Mouse (Mus musculus): ENCODE data around the gene Mical2. TPM values are rescaled to one million over a fixed set of nuclear protein-coding genes. Genes with fewer than 3 reads are reported as not detected.

The Mical2 gene
- polyA plus RNA-seq, 1 experiment from 2014 or later: 2.5 TPM

GRCm38 (mm10) chr7:112316239-112316638, 90.6 kb downstream of the Mical2 start:
- no peak overlapping the region for H3K9ac ChIP-seq (replicated peaks; ENCODE audit: low read length)
- no peaks in the 10 kb centered on the region for H3K9me3 ChIP-seq (replicated peaks; ENCODE audit: control insufficient read depth, low read length)
- no peak overlapping the region for H3K4me2 ChIP-seq (ENCODE audit: low read depth, low read length)
- no peak overlapping the region for H3K4me3 ChIP-seq (ENCODE audit: low read depth, low read length)
- no peak overlapping the region for H3K27ac ChIP-seq (replicated peaks; ENCODE audit: low read depth, low read length)
- DNase-seq (ENCODE audit: low spot score) (no peak), ATAC-seq (replicated peaks; ENCODE audit: insufficient number of reproducible peaks, low FRiP score, low TSS enrichment, low read depth) (no peak)
- no peaks in the 10 kb centered on the region for H3K36me3 ChIP-seq (replicated peaks; ENCODE audit: control insufficient read depth, insufficient read depth, low read depth, low read length)
- no peaks in the 10 kb centered on the region for H3K4me1 ChIP-seq (ENCODE audit: control insufficient read depth, insufficient read depth, low read length)
- 88% methylated on average over 1 of the region's 1 CpGs for WGBS
- no peaks in the 10 kb centered on the region for H3K27me3 ChIP-seq (ENCODE audit: control insufficient read depth, insufficient read depth, low read length)

- Histone ChIP-seq H3K9me3 (replicated peaks; ENCODE audit: control insufficient read depth, low read length) (no peaks in the 10 kb centered on the region), H3K27me3 (ENCODE audit: control insufficient read depth, insufficient read depth, low read length) (no peaks in the 10 kb centered on the region), H3K4me3 (ENCODE audit: low read depth, low read length) (no peak overlapping the region), H3K4me2 (ENCODE audit: low read depth, low read length) (no peak overlapping the region), H3K27ac (replicated peaks; ENCODE audit: low read depth, low read length) (no peak overlapping the region), H3K9ac (replicated peaks; ENCODE audit: low read length) (no peak overlapping the region), H3K4me1 (ENCODE audit: control insufficient read depth, insufficient read depth, low read length) (no peaks in the 10 kb centered on the region), H3K36me3 (replicated peaks; ENCODE audit: control insufficient read depth, insufficient read depth, low read depth, low read length) (no peaks in the 10 kb centered on the region)
- DNase-seq (ENCODE audit: low spot score): no peak
- WGBS: 78% methylated on average over 5 of the region's 5 CpGs
- ATAC-seq (replicated peaks; ENCODE audit: insufficient number of reproducible peaks, low FRiP score, low TSS enrichment, low read depth): no peak
Measured at GRCm38 (mm10) chr7:112317491-112317890, 91.8 kb downstream of the Mical2 start.

GRCm38 (mm10) chr7:112318306-112318705, 92.7 kb downstream of the Mical2 start:
- 92% methylated on average over 11 of the region's 11 CpGs for WGBS
- H3K27ac ChIP-seq (replicated peaks; ENCODE audit: low read depth, low read length): no peak overlapping the region
- no peak for DNase-seq (ENCODE audit: low spot score)

GRCm38 (mm10) chr7:112319419-112319818, 93.8 kb downstream of the Mical2 start:
- WGBS: 77% methylated on average over 4 of the region's 4 CpGs
- H3K4me1 ChIP-seq (ENCODE audit: control insufficient read depth, insufficient read depth, low read length): no peaks in the 10 kb centered on the region
- no peaks in the 10 kb centered on the region for H3K36me3 ChIP-seq (replicated peaks; ENCODE audit: control insufficient read depth, insufficient read depth, low read depth, low read length)
- ATAC-seq (replicated peaks; ENCODE audit: insufficient number of reproducible peaks, low FRiP score, low TSS enrichment, low read depth) (0 out of 2 replicates have a peak, but pooled peaks have one; percentile 67), DNase-seq (ENCODE audit: low spot score) (peak; percentile 11)
- H3K9ac ChIP-seq (replicated peaks; ENCODE audit: low read length): no peak overlapping the region
- H3K9me3 ChIP-seq (replicated peaks; ENCODE audit: control insufficient read depth, low read length): no peaks in the 10 kb centered on the region
- no peak overlapping the region for H3K4me2 ChIP-seq (ENCODE audit: low read depth, low read length)
- no peaks in the 10 kb centered on the region for H3K27me3 ChIP-seq (ENCODE audit: control insufficient read depth, insufficient read depth, low read length)
- no peak overlapping the region for H3K4me3 ChIP-seq (ENCODE audit: low read depth, low read length)
- no peak overlapping the region for H3K27ac ChIP-seq (replicated peaks; ENCODE audit: low read depth, low read length)

More at GRCm38 (mm10) chr7:112318306-112318705, 92.7 kb downstream of the Mical2 start:
- no peak overlapping the region for H3K4me3 ChIP-seq (ENCODE audit: low read depth, low read length)
- H3K36me3 ChIP-seq (replicated peaks; ENCODE audit: control insufficient read depth, insufficient read depth, low read depth, low read length): no peaks in the 10 kb centered on the region
- H3K9ac ChIP-seq (replicated peaks; ENCODE audit: low read length): no peak overlapping the region
- H3K4me1 ChIP-seq (ENCODE audit: control insufficient read depth, insufficient read depth, low read length): no peaks in the 10 kb centered on the region
- no peak overlapping the region for H3K4me2 ChIP-seq (ENCODE audit: low read depth, low read length)
- H3K27me3 ChIP-seq (ENCODE audit: control insufficient read depth, insufficient read depth, low read length): no peaks in the 10 kb centered on the region
- H3K9me3 ChIP-seq (replicated peaks; ENCODE audit: control insufficient read depth, low read length): no peaks in the 10 kb centered on the region
- no peak for ATAC-seq (replicated peaks; ENCODE audit: insufficient number of reproducible peaks, low FRiP score, low TSS enrichment, low read depth)

GRCm38 (mm10) chr7:112320052-112320730, 94.5 kb downstream of the Mical2 start:
- H3K4me3 ChIP-seq (ENCODE audit: low read depth, low read length): no peak overlapping the region
- no peaks in the 10 kb centered on the region for H3K9me3 ChIP-seq (replicated peaks; ENCODE audit: control insufficient read depth, low read length)
- 89% methylated on average over 3 of the region's 3 CpGs for WGBS
- ATAC-seq (replicated peaks; ENCODE audit: insufficient number of reproducible peaks, low FRiP score, low TSS enrichment, low read depth): no peak
- no peaks in the 10 kb centered on the region for H3K36me3 ChIP-seq (replicated peaks; ENCODE audit: control insufficient read depth, insufficient read depth, low read depth, low read length)
- H3K27me3 ChIP-seq (ENCODE audit: control insufficient read depth, insufficient read depth, low read length): no peaks in the 10 kb centered on the region
- no peak for DNase-seq (ENCODE audit: low spot score)
- H3K9ac ChIP-seq (replicated peaks; ENCODE audit: low read length): no peak overlapping the region
- H3K4me2 ChIP-seq (ENCODE audit: low read depth, low read length): no peak overlapping the region
- no peaks in the 10 kb centered on the region for H3K4me1 ChIP-seq (ENCODE audit: control insufficient read depth, insufficient read depth, low read length)
- H3K27ac ChIP-seq (replicated peaks; ENCODE audit: low read depth, low read length): 0 out of 2 replicates have a peak overlapping the region, but pooled peaks have one; percentile 8

- H3K36me3 ChIP-seq (replicated peaks; ENCODE audit: control insufficient read depth, insufficient read depth, low read depth, low read length): no peaks in the 10 kb centered on the region
- no peak overlapping the region for H3K4me3 ChIP-seq (ENCODE audit: low read depth, low read length)
- ATAC-seq (replicated peaks; ENCODE audit: insufficient number of reproducible peaks, low FRiP score, low TSS enrichment, low read depth) (no peak), DNase-seq (ENCODE audit: low spot score) (no peak)
- no peak overlapping the region for H3K27ac ChIP-seq (replicated peaks; ENCODE audit: low read depth, low read length)
- no peak overlapping the region for H3K9ac ChIP-seq (replicated peaks; ENCODE audit: low read length)
- no peaks in the 10 kb centered on the region for H3K9me3 ChIP-seq (replicated peaks; ENCODE audit: control insufficient read depth, low read length)
- WGBS: 86% methylated on average over 9 of the region's 9 CpGs
- no peaks in the 10 kb centered on the region for H3K4me1 ChIP-seq (ENCODE audit: control insufficient read depth, insufficient read depth, low read length)
- H3K4me2 ChIP-seq (ENCODE audit: low read depth, low read length): no peak overlapping the region
- H3K27me3 ChIP-seq (ENCODE audit: control insufficient read depth, insufficient read depth, low read length): no peaks in the 10 kb centered on the region
Measured at GRCm38 (mm10) chr7:112321798-112322794, 96.4 kb downstream of the Mical2 start.

GRCm38 (mm10) chr7:112324577-112324976, 98.9 kb downstream of the Mical2 start:
- Histone ChIP-seq H3K27me3 (ENCODE audit: control insufficient read depth, insufficient read depth, low read length) (no peaks in the 10 kb centered on the region), H3K36me3 (replicated peaks; ENCODE audit: control insufficient read depth, insufficient read depth, low read depth, low read length) (no peaks in the 10 kb centered on the region; the same call in 1 of the 2 replicates), H3K4me2 (ENCODE audit: low read depth, low read length) (no peak overlapping the region), H3K9me3 (replicated peaks; ENCODE audit: control insufficient read depth, low read length) (no peaks in the 10 kb centered on the region), H3K4me3 (ENCODE audit: low read depth, low read length) (no peak overlapping the region), H3K4me1 (ENCODE audit: control insufficient read depth, insufficient read depth, low read length) (no peaks in the 10 kb centered on the region), H3K27ac (replicated peaks; ENCODE audit: low read depth, low read length) (no peak overlapping the region), H3K9ac (replicated peaks; ENCODE audit: low read length) (no peak overlapping the region)
- DNase-seq (ENCODE audit: low spot score) (no peak), ATAC-seq (replicated peaks; ENCODE audit: insufficient number of reproducible peaks, low FRiP score, low TSS enrichment, low read depth) (no peak)
- WGBS: 95% methylated on average over 5 of the region's 5 CpGs

- H3K27ac ChIP-seq (replicated peaks; ENCODE audit: low read depth, low read length): no peak overlapping the region
- no peaks in the 10 kb centered on the region for H3K27me3 ChIP-seq (ENCODE audit: control insufficient read depth, insufficient read depth, low read length)
- DNase-seq (ENCODE audit: low spot score) (no peak), ATAC-seq (replicated peaks; ENCODE audit: insufficient number of reproducible peaks, low FRiP score, low TSS enrichment, low read depth) (no peak)
- H3K4me2 ChIP-seq (ENCODE audit: low read depth, low read length): no peak overlapping the region
- no peaks in the 10 kb centered on the region; the same call in 1 of the 2 replicates for H3K36me3 ChIP-seq (replicated peaks; ENCODE audit: control insufficient read depth, insufficient read depth, low read depth, low read length)
- no peak overlapping the region for H3K9ac ChIP-seq (replicated peaks; ENCODE audit: low read length)
- H3K9me3 ChIP-seq (replicated peaks; ENCODE audit: control insufficient read depth, low read length): no peaks in the 10 kb centered on the region
- no peak overlapping the region for H3K4me3 ChIP-seq (ENCODE audit: low read depth, low read length)
- WGBS: 88% methylated on average over 4 of the region's 4 CpGs
- no peaks in the 10 kb centered on the region for H3K4me1 ChIP-seq (ENCODE audit: control insufficient read depth, insufficient read depth, low read length)
Measured at GRCm38 (mm10) chr7:112326852-112327251, 101.2 kb downstream of the Mical2 start.

Data from embryonic facial prominence, embryonic 11.5 days (tissue).